Mouse (Mus musculus) embryonic facial prominence, embryonic 11.5 days (tissue): ENCODE results near the gene Col11a2. TPM values are rescaled to one million over a fixed set of nuclear protein-coding genes. Genes with fewer than 3 reads are reported as not detected.
A peak's percentile ranks its signal among the peaks of the same experiment; 100 is the strongest.

Source experiments
- ATAC-seq: fragments of 200-750 bp; cut with Nextera tagmentation; replicated peaks from 2 replicates; pipeline ENCODE4 v1.8.0; 2017; ENCODE audit warnings: low read depth; ENCODE audit not compliant: insufficient number of reproducible peaks, low FRiP score, low TSS enrichment
- DNase-seq: peaks from one replicate; pipeline ENCODE4 v3.0.0-alpha.2; 2015; ENCODE audit warnings: low spot score
- H3K27ac ChIP-seq: fragments of 300-500 bp; sonication (generic); replicated peaks from 2 replicates; pipeline ENCODE4 v1.5.1; 2014; ENCODE audit warnings: mild to moderate bottlenecking, low read depth, low read length, control low read depth
- H3K27me3 ChIP-seq: fragments of 300-500 bp; sonication (generic); 2 replicates; pipeline ENCODE4 v1.6.1; 2014; ENCODE audit warnings: mild to moderate bottlenecking, low read length, moderate library complexity, mixed read lengths; ENCODE audit not compliant: control insufficient read depth, insufficient read depth
- H3K36me3 ChIP-seq: fragments of 300-500 bp; sonication (generic); replicated peaks from 2 replicates; pipeline ENCODE4 v1.6.1; 2014; ENCODE audit warnings: low read depth, mild to moderate bottlenecking, low read length, moderate library complexity, mixed read lengths; ENCODE audit not compliant: control insufficient read depth, insufficient read depth
- H3K4me1 ChIP-seq: fragments of 300-500 bp; sonication (generic); 2 replicates; pipeline ENCODE4 v1.6.1; 2014; ENCODE audit warnings: low read length, mixed read lengths; ENCODE audit not compliant: control insufficient read depth, insufficient read depth
- H3K4me2 ChIP-seq: fragments of 300-500 bp; sonication (generic); 2 replicates; pipeline ENCODE4 v1.6.1; 2014; ENCODE audit warnings: low read depth, mild to moderate bottlenecking, control low read depth, low read length, moderate library complexity
- H3K4me3 ChIP-seq: fragments of 300-500 bp; sonication (generic); 2 replicates; pipeline ENCODE4 v1.5.1; 2014; ENCODE audit warnings: low read depth, low read length, control low read depth
- H3K9ac ChIP-seq: fragments of 300-500 bp; sonication (generic); replicated peaks from 2 replicates; pipeline ENCODE4 v1.6.1; 2014; ENCODE audit warnings: mild to moderate bottlenecking, control low read depth, low read length
- H3K9me3 ChIP-seq: fragments of 300-500 bp; sonication (generic); replicated peaks from 2 replicates; pipeline ENCODE4 v1.6.1; 2016; ENCODE audit warnings: mild to moderate bottlenecking, low read length, inconsistent platforms, mixed read lengths; ENCODE audit not compliant: control insufficient read depth
- WGBS: fragments of 180-500 bp; shearing (Covaris S2); extraction: QIAGEN DNeasy Blood & Tissue Kit; methylation state at CpG from one replicate; pipeline ENCODE4 v1.1.7; 2014; 5-methylcytosine and 5-hydroxymethylcytosine counted together
- polyA plus RNA-seq: library from polyadenylated mRNA; unstranded; fragments of >200 nt; fragmentation: Nextera tagmentation; extraction: Ambion mirVana; gene quantifications from 2 replicates; pipeline ENCODE4 v1.2.1, GENCODE M21; 2014

The Col11a2 gene
- polyA plus RNA-seq, 1 experiment from 2014 or later = 0.70 TPM

GRCm38 (mm10) chr17:34022987-34023386 is 16.2 kb upstream of the Col11a2 start:
- Histone ChIP-seq H3K9ac (no peak overlapping the region), H3K36me3 (peaks cover 9% of the 10 kb centered on the region), H3K4me3 (no peak overlapping the region), H3K4me2 (no peak overlapping the region), H3K27me3 (no peaks in the 10 kb centered on the region), H3K4me1 (peaks cover 16% of the 10 kb centered on the region), H3K27ac (no peak overlapping the region), H3K9me3 (no peaks in the 10 kb centered on the region)
- ATAC-seq = no peak
- 97% methylated on average over 20 of the region's 20 CpGs for WGBS
- DNase-seq = no peak

GRCm38 (mm10) chr17:34023678-34024077 is 15.6 kb upstream of the Col11a2 start:
- H3K36me3 ChIP-seq = peaks cover 11% of the 10 kb centered on the region
- WGBS = 68% methylated on average over 9 of the region's 9 CpGs
- peaks cover 19% of the 10 kb centered on the region for H3K4me1 ChIP-seq
- no peak overlapping the region for H3K27ac ChIP-seq
- DNase-seq (no peak), ATAC-seq (no peak)
- H3K4me2 ChIP-seq = peak overlapping the region; percentile 81
- no peak overlapping the region; the same call in 1 of the 2 replicates for H3K9ac ChIP-seq
- H3K27me3 ChIP-seq = no peaks in the 10 kb centered on the region
- H3K9me3 ChIP-seq = no peaks in the 10 kb centered on the region
- peak overlapping the region; percentile 90 for H3K4me3 ChIP-seq

- DNase-seq (peak; percentile 93), ATAC-seq (peak; percentile 50)
- Histone ChIP-seq H3K27me3 (no peaks in the 10 kb centered on the region), H3K4me3 (peak within 1 kb of the TSS; percentile 90), H3K9me3 (no peaks in the 10 kb centered on the region), H3K36me3 (peaks cover 18% of the 10 kb centered on the region), H3K27ac (peak within 1 kb of the TSS; percentile 91), H3K9ac (peak within 1 kb of the TSS; percentile 93), H3K4me2 (peak within 1 kb of the TSS; percentile 81), H3K4me1 (peaks cover 22% of the 10 kb centered on the region)
- WGBS = under 1% methylated on average over 46 of the region's 58 CpGs
Observed at GRCm38 (mm10) chr17:34024317-34024821, 14.9 kb upstream of the Col11a2 start, which contains the start of gene Ring1. Gene Ring1, minus strand, starts transcription at chr17:34024680.

GRCm38 (mm10) chr17:34024861-34025755 is 14.1 kb upstream of the Col11a2 start:
- H3K9me3 ChIP-seq = no peaks in the 10 kb centered on the region
- peak overlapping the region; percentile 93 for H3K9ac ChIP-seq
- 1% methylated on average over 55 of the region's 57 CpGs for WGBS
- ATAC-seq = peak; percentile 0; the same call in 1 of the 2 replicates
- H3K36me3 ChIP-seq = peaks cover 20% of the 10 kb centered on the region
- peak overlapping the region; percentile 90 for H3K4me3 ChIP-seq
- H3K27ac ChIP-seq = peak overlapping the region; percentile 91
- no peaks in the 10 kb centered on the region for H3K27me3 ChIP-seq
- peaks cover 24% of the 10 kb centered on the region for H3K4me1 ChIP-seq
- H3K4me2 ChIP-seq = peak overlapping the region; percentile 81
- peak; percentile 62 for DNase-seq

DNA sequence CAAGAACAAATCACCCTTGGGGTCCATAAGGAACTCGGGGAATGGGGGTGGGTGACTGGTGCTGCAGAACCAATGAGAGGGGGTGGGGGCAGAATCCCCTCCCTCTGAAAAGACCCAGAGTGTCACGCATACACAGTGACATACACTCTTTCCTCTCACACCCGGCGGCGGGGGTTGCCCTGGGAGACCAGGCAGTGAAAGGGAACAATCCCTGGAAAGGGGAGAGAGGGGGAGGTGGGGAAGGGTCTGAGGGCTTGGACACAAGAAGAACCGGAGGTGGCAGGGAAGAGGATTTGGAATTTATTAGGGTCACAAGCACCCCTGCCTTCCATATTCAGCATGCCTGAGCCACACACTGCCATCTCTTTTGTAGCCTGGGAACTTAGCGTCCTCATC is 13.5 kb upstream of the Col11a2 start:
- ATAC-seq = peak; percentile 10; the same call in 1 of the 2 replicates

GRCm38 (mm10) chr17:34026221-34026620 is 13.0 kb upstream of the Col11a2 start:
- H3K4me3 ChIP-seq = peak overlapping the region; percentile 0; the same call in 1 of the 2 replicates
- 22% methylated on average over 2 of the region's 2 CpGs for whole genome bisulfite sequencing
- ATAC-seq (no peak), DNase-seq (no peak)
- no peak overlapping the region for H3K9ac ChIP-seq
- no peak overlapping the region for H3K27ac ChIP-seq
- peaks cover 27% of the 10 kb centered on the region for H3K4me1 ChIP-seq
- peaks cover 14% of the 10 kb centered on the region for H3K36me3 ChIP-seq
- H3K9me3 ChIP-seq = no peaks in the 10 kb centered on the region
- no peak overlapping the region for H3K4me2 ChIP-seq
- no peaks in the 10 kb centered on the region for H3K27me3 ChIP-seq

More for the DNA sequence above, 13.5 kb upstream of the Col11a2 start:
- Histone ChIP-seq H3K27me3 (no peaks in the 10 kb centered on the region), H3K9me3 (no peaks in the 10 kb centered on the region), H3K4me1 (peaks cover 27% of the 10 kb centered on the region), H3K27ac (peak overlapping the region; percentile 91; the same call in 1 of the 2 replicates), H3K4me3 (peak overlapping the region; percentile 90), H3K9ac (peak overlapping the region; percentile 93), H3K36me3 (peaks cover 19% of the 10 kb centered on the region), H3K4me2 (peak overlapping the region; percentile 81)
- 10% methylated on average over 6 of the region's 7 CpGs for WGBS
- DNase-seq = no peak

GRCm38 (mm10) chr17:34026917-34027655 is 12.2 kb upstream of the Col11a2 start:
- H3K27ac ChIP-seq = peak overlapping the region; percentile 68
- H3K9ac ChIP-seq = peak overlapping the region; percentile 67
- no peaks in the 10 kb centered on the region for H3K27me3 ChIP-seq
- no peaks in the 10 kb centered on the region for H3K9me3 ChIP-seq
- peaks cover 13% of the 10 kb centered on the region for H3K36me3 ChIP-seq
- ATAC-seq (no peak), DNase-seq (no peak)
- H3K4me2 ChIP-seq = peak overlapping the region; percentile 88
- WGBS = 9% methylated on average over 26 of the region's 36 CpGs
- peaks cover 27% of the 10 kb centered on the region for H3K4me1 ChIP-seq
- peak overlapping the region; percentile 44 for H3K4me3 ChIP-seq
